Mouse (Mus musculus) midbrain, embryonic 13.5 days (tissue): ENCODE results near the gene Il15. TPM values are rescaled to one million over a fixed set of nuclear protein-coding genes. Genes with fewer than 3 reads are reported as not detected.

Experiments
- ATAC-seq: fragments of 200-750 bp; cut with Nextera tagmentation; 2 replicates; pipeline ENCODE4 v1.8.0; 2017; ENCODE audit warnings: mild to moderate bottlenecking, moderate TSS enrichment, moderate library complexity
- H3K27ac ChIP-seq: fragments of 300-500 bp; sonication (generic); 2 replicates; pipeline ENCODE4 v1.5.1; 2015; ENCODE audit warnings: inconsistent platforms, mild to moderate bottlenecking, moderate library complexity
- H3K27me3 ChIP-seq: fragments of 300-500 bp; sonication (generic); 2 replicates; pipeline ENCODE4 v1.6.1; 2015; ENCODE audit warnings: mild to moderate bottlenecking, inconsistent platforms
- H3K36me3 ChIP-seq: fragments of 300-500 bp; sonication (generic); 2 replicates; pipeline ENCODE4 v1.6.1; 2015; ENCODE audit warnings: mild to moderate bottlenecking, inconsistent platforms
- H3K4me1 ChIP-seq: fragments of 300-500 bp; sonication (generic); replicated peaks from 2 replicates; pipeline ENCODE4 v1.6.1; 2015; ENCODE audit warnings: inconsistent platforms
- H3K4me2 ChIP-seq: fragments of 300-500 bp; sonication (generic); replicated peaks from 2 replicates; pipeline ENCODE4 v1.6.1; 2015; ENCODE audit warnings: moderate library complexity, mild to moderate bottlenecking, inconsistent platforms
- H3K4me3 ChIP-seq: fragments of 300-500 bp; sonication (generic); replicated peaks from 2 replicates; pipeline ENCODE4 v1.5.1; 2015; ENCODE audit warnings: mild to moderate bottlenecking, inconsistent platforms
- H3K9ac ChIP-seq: fragments of 300-500 bp; sonication (generic); replicated peaks from 2 replicates; pipeline ENCODE4 v1.6.1; 2015; ENCODE audit warnings: mild to moderate bottlenecking, inconsistent platforms
- H3K9me3 ChIP-seq: fragments of 300-500 bp; sonication (generic); 2 replicates; pipeline ENCODE4 v1.6.1; 2016; ENCODE audit warnings: mild to moderate bottlenecking, inconsistent platforms
- WGBS: fragments of 180-500 bp; shearing (Covaris S2); methylation state at CpG from one replicate; pipeline ENCODE4 v1.1.7; 2015; 5-methylcytosine and 5-hydroxymethylcytosine counted together
- polyA plus RNA-seq: library from polyadenylated mRNA; unstranded; fragments of >200 nt; fragmentation: Nextera tagmentation; extraction: Ambion mirVana; gene quantifications from 2 replicates; pipeline ENCODE4 v1.2.1, GENCODE M21; 2015

The Il15 gene
- polyA plus RNA-seq, 1 experiment from 2014 or later: 1.3 TPM

DNA sequence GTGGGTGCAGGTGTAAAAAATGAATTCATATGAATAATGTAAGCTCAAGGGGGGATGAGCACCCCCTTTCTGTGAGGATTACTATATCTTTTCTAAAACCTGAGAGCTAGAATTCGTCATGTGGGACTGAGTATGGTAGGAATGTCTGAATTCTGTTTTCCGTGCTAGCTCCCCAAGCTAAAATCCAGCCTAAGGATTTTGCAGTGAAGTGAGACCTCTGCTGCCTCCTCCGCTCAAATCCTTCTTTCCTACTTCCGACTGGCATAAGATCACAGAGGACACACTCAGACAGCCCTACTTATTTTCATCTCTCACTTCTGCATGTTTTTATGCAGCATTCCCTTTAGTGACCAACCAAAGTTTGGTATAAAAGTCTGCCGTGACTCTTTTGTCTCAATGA lies 121.0 kb downstream of the Il15 start:
- no peak overlapping the region for H3K4me2 ChIP-seq
- H3K27me3 ChIP-seq: no peaks in the 10 kb centered on the region
- H3K27ac ChIP-seq: no peak overlapping the region
- no peaks in the 10 kb centered on the region for H3K36me3 ChIP-seq
- H3K4me1 ChIP-seq: no peaks in the 10 kb centered on the region
- no peak for ATAC-seq
- H3K9ac ChIP-seq: no peak overlapping the region
- WGBS: 80% methylated on average over 5 of the region's 5 CpGs
- H3K9me3 ChIP-seq: no peaks in the 10 kb centered on the region
- H3K4me3 ChIP-seq: no peak overlapping the region
